Mouse (Mus musculus): ENCODE results near the gene Ptprj. TPM values are rescaled to one million over a fixed set of nuclear protein-coding genes. Genes with fewer than 3 reads are reported as not detected.
"Not testable (repeated sequence)": the region's sequence is repeated elsewhere in the genome, so short reads cannot be mapped to it uniquely, and the experiment has no call there.

Gene Ptprj
- total RNA-seq, 1 experiment from 2014 or later = 262 TPM

DNA sequence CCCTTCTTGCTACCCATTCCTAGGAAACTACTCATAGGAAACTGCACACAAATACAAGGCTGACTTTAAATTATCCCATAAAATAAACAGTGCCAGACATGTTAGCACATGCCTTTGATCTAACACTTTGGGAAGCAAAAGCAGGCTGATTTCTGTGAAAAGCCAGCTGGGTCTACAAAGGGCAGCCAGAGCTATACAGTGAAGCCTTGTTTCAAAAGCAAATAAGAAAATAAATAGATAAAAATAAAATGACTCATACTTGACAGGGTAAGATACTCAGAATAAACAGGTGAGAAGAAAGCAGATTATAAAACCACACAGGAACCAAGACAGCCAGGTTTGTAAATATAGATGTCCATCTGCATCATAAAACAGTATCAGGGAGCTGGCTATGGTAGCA, 118.2 kb downstream of the Ptprj start:
- no peak for ATAC-seq (replicated peaks; ENCODE audit: insufficient number of reproducible peaks, low FRiP score, low TSS enrichment, poor library complexity, severe bottlenecking)

GRCm38 (mm10) chr2:90457946-90458345, 122.5 kb downstream of the Ptprj start:
- no peak for ATAC-seq (replicated peaks; ENCODE audit: insufficient number of reproducible peaks, low FRiP score, low TSS enrichment, poor library complexity, severe bottlenecking)

DNA sequence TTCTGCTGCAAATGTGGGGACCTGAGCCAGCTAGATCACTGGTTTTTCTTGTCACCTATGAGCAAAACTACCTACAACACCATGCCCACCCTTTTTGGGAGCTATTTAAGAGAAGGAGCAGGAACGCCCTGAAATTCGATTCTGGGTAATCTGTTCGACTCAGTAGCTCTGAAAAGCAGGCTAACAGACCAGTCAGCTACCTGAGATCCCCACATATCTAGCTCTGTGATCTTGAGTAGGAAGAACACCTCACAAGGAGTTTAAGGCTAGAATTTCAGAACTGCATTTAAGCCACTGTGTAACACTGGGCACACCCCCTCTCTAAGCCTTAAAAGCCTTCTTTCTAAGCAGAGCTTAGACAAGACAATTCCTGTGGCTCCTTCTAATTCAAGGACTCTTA, 128.1 kb downstream of the Ptprj start:
- ATAC-seq (replicated peaks; ENCODE audit: insufficient number of reproducible peaks, low FRiP score, low TSS enrichment, poor library complexity, severe bottlenecking) = no peak

DNA sequence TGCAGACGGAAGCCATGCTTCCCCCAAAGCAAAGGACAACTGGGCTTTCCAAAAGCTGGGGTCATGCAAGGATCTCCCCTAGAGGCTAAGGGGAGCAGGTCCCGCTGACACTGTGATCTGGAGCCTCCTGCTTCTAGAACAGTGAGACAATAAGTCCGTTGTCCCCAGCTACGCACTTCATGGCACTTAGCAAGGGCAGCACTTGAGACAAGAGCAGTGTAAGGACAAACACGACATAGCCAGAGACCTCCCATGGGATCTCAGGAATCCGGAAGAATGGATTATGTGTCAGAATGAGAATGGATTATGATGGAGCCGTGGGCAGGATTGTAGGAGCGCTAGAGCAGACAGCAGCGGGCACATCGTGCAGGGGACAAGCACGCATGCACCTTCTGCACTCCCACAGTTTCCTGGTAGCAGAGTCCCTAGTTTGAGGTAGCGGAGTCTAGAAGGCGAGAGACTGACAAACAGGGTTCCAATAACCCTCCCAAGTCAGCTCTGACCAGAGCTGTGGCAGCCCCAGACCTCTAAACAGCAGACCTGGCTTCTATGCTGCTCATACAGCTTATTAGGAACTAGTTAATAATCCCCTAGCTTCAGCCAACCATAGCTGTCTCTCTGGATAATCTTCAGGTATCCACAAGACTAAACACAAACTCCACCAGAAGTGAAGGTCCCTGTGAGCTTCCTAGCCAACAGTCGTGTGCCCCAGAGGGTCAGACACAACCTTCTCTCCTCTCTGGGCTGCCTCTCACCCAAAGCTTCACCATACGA, 131.3 kb downstream of the Ptprj start:
- ATAC-seq (replicated peaks; ENCODE audit: insufficient number of reproducible peaks, low FRiP score, low TSS enrichment, poor library complexity, severe bottlenecking) = no peak

DNA sequence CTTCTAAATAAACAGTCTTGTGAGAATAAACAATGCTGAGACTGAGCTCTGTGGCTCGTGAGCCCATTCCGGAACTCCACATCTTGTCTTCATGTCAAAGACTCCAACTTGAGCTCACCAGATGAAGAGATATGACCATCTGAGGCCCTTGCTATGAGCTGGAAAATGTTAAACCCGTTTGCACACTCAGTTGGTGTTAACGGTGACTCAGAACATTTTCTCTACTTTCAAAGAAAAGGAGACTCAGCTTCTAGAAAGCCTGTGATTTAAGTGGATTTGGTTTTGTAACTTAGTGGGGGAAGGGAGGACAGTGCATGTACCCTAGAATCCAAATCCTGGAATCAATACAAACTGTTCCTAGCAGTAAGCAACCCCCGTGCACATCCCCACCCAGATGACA, 136.6 kb downstream of the Ptprj start:
- ATAC-seq (replicated peaks; ENCODE audit: insufficient number of reproducible peaks, low FRiP score, low TSS enrichment, poor library complexity, severe bottlenecking) = no peak

DNA sequence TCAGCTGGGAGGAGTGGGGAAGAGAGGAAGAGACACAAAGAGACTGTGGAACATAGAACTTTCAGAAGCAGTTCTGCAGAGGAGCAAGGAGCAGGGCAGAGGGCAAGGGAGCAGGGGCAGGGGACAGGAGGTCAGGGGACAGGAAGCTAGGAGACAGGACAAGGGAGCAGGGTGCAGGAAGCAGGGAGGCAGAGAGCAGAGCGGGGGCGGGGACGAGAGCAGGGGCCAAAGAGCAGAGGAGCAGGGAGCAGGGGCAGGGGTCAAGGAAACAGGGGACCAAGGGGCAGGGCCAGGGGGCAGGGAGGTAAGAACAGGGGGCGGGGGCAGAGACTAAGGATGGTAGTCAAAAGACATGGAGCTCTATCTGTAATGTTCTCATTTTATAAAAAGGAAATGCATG, 138.6 kb downstream of the Ptprj start:
- not testable (repeated sequence) for ATAC-seq (replicated peaks; ENCODE audit: insufficient number of reproducible peaks, low FRiP score, low TSS enrichment, poor library complexity, severe bottlenecking)

- not testable (repeated sequence) for ATAC-seq (replicated peaks; ENCODE audit: insufficient number of reproducible peaks, low FRiP score, low TSS enrichment, poor library complexity, severe bottlenecking)
These were observed 140.3 kb downstream of the Ptprj start for GRCm38 (mm10) chr2:90440169-90440568.

DNA sequence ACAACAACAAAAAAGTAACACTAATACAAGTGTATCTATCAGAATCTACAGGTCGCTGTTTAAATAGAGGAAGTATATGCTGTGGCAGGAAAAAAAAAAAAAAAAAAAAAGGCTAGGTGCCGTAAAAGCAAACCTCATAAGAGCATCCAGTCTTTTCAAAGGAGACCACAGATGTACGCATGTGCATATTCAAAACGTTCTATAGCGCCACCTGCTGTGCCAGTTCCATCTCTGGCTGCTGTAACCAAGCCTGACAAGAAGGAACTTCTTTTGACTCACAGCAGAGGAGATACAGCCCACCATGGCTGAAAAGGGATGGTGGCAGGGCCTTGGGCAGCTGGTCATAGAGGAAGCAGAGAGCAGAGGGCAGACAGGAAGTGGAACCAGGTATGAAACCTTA, 143.0 kb downstream of the Ptprj start:
- ATAC-seq (replicated peaks; ENCODE audit: insufficient number of reproducible peaks, low FRiP score, low TSS enrichment, poor library complexity, severe bottlenecking) = peak; percentile 60

DNA sequence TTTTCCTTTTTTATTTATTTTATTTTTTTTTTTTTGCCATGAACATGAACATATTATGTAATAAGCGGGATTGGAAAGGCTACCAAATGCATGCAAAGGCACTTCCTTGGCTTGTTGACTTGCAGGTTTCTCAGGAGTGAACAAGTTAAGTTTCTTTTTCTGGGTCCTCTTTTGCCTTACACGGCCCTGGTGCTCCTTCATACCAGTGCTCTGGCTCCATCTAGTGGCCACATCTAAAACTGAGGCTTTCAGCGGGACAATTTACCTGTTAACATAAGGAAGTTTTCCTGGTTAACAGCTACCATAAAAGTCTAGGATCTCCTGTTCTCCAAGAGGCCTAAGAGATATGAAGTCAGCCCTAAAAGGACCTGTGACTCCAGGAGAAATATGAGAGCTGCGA, 150.7 kb downstream of the Ptprj start:
- peak; percentile 50; the same call in 1 of the 2 replicates for ATAC-seq (replicated peaks; ENCODE audit: insufficient number of reproducible peaks, low FRiP score, low TSS enrichment, poor library complexity, severe bottlenecking)

- not testable (repeated sequence) for ATAC-seq (replicated peaks; ENCODE audit: insufficient number of reproducible peaks, low FRiP score, low TSS enrichment, poor library complexity, severe bottlenecking)
These were observed 151.3 kb downstream of the Ptprj start for GRCm38 (mm10) chr2:90428988-90429717.

DNA sequence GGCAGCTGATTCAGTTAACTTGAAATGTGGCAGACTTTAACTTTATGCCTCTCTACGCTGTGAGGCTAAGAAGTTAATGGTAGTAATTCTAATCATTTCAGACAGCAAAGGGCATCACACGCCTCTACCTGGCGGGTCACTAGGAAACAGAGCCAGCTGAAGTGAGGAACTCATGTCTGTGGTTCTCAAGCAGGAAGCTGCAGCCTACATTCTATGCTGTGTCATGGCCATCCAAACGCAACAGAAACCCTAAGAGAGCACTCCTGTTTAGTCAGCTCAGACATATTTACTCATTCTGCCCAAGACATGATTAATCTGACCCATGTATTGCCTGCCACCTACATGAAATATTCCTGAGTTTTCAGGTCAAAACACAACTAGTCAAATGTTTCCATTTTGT, 155.5 kb downstream of the Ptprj start:
- not testable (repeated sequence) for ATAC-seq (replicated peaks; ENCODE audit: insufficient number of reproducible peaks, low FRiP score, low TSS enrichment, poor library complexity, severe bottlenecking)

DNA sequence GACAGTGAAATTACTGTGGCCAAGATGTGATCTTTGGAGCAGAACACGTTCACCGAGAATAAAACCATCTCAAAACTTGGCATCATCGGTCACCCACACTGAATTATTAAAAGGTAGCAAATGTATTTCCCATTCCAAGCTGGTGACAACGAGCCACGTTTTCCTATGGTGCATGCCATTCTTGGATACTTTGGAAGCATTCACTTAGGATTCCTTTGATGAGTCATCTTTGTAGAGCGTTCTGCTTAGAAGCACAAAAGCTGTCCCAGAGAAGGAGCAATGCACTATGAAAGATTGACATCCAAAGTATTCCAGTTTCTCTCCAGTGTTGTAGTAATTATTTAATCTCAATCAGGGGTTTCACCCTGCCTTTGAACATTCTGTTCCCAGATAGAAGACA, 158.2 kb downstream of the Ptprj start:
- ATAC-seq (replicated peaks; ENCODE audit: insufficient number of reproducible peaks, low FRiP score, low TSS enrichment, poor library complexity, severe bottlenecking) = not testable (repeated sequence)

DNA sequence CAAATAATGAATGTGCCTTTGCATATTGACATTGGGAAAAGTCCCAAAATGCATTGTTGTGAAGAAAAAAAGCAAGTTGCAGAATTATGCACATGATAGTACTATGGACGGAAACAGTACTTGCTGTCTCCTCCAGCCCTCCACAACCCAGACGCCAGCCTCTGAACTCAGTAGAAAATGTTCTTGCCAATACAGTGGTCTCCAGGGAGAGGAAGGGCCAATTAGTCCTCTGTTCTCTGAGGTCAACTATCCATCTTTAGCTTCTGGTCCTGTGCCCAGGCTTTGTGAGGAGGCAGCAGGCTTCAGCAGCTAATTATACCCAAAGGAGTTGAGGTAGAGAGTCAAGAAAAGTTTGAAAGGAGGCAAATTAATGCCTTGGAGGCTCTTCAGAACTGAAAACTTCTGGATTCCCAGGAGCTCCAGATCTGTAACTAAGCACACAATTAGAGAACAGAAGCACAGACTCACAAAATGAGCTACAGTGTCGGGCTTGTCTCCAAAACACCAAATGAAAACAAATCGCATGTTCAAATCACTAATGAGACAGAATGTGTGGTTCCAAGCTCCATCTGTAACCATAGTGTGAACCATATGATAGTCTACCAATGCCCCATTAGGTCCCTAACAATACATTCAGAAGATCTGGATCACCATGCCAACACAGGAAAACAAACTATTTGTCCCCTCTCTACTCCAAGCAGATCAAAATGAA, 166.2 kb downstream of the Ptprj start:
- not testable (repeated sequence) for ATAC-seq (replicated peaks; ENCODE audit: insufficient number of reproducible peaks, low FRiP score, low TSS enrichment, poor library complexity, severe bottlenecking)

DNA sequence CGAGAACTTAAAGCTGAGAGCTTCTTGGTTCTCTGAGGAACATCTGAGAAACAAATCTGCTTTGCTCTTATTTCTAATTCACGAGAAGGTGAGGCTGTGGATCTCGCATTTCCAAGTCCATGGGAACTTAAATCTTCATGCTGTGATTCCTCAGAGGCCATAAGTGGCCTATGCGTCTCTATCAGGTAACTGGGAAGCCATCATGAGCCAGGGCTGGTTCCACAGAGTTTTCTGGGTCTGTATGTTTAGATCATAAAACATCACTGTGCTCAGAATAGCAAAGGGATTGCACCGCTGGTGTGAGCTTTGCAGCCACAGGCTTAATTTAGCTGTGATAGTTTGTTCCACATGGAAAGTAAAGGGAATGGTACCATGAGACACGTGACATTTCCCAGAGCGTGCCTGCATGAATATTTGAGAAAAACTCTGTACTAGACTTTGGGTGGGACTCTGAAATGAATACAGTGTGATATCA, 181.8 kb downstream of the Ptprj start, which contains the start of gene Olfr1274-ps:
Gene Olfr1274-ps (plus strand): TSS at position 51 of the 475 bp plus-strand sequence.
- not testable (repeated sequence) for ATAC-seq (replicated peaks; ENCODE audit: insufficient number of reproducible peaks, low FRiP score, low TSS enrichment, poor library complexity, severe bottlenecking)

Other genes starting within 250 kb of the Ptprj start
- gene Olfr1274-ps, start 182.0 kb downstream of the Ptprj start, total RNA-seq (2017) = not detected in 3 replicates
- gene Nup160, start 96.6 kb upstream of the Ptprj start, total RNA-seq (2017) = 14.9 to 37.4 TPM (median 36.5 TPM) in 3 replicates
- gene Fnbp4, start 164.7 kb upstream of the Ptprj start, total RNA-seq (2017) = 190 to 295 TPM (median 209 TPM) in 3 replicates
- 0.38 TPM in 1 of 3 replicates, not detected in the others for gene Agbl2, start 202.1 kb upstream of the Ptprj start, total RNA-seq (2017)